Comparison of ENCODE assay signal across 19 mouse cellular contexts in the genomic region with DNA sequence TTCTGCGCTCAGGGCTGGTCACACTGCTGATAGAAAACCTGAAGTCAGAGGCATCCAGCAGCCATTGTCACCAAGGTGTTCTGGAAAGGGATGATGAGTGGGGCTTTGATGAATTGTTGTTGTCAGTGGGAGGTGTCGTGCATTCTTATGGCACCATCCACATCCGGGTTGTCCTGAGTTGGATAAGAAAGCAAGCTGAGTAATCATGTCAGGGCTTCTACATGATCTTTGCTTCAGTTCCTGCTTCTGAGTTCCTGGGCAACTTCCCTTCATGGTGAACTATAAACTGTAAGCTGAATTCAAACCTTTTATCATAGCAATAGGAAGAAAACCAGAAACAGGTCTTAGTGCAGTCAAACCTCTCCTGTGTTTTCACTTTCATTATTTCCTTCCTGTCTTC.
DNase-seq lines count a peak whose midpoint lies in the region; ATAC-seq and TF ChIP-seq lines count a peak whose summit lies in the region.
"Had no signal": no experiment of that assay in that cellular context is flagged by ENCODE, and none has a peak within 500 bp of the region (broad histone marks: within the 10 kb centered on the region; RNA-seq: fewer than 3 reads in every experiment).

No protein-coding gene starts in this region.

- no peaks in the 10 kb centered on the region for H3K4me1 ChIP-seq in lung, adult 2 months (ENCODE audit: control insufficient read depth, insufficient read depth, low read length)
- H3K4me1 ChIP-seq: embryonic facial prominence, embryonic 15.5 days; intestine, embryonic 15.5 days; liver, embryonic 13.5 days had no signal

- 63% methylated on average over 3 of the region's 3 CpGs for WGBS in lung, adult 2 months

- H3K4me3 ChIP-seq in lung, adult 2 months (replicated peaks; ENCODE audit: extremely low read depth, low read depth, low read length), result no peak overlapping the region
- H3K4me3 ChIP-seq: embryonic facial prominence, embryonic 15.5 days; heart, embryonic 15.5 days; intestine, embryonic 15.5 days; liver, embryonic 13.5 days had no signal

- TF ChIP-seq CTCF in lung, adult 2 months (IDR thresholded peaks at IDR 0.05; ENCODE audit: insufficient read depth, low read length), result no peak

- ATAC-seq in hematopoietic stem cell, adult 5-6 weeks (replicated peaks in 1 of 2; ENCODE audit: insufficient read depth in 1 of 2, low FRiP score in 2 of 2, low TSS enrichment in 1 of 2, low read depth in 1 of 2, poor library complexity in 2 of 2, severe bottlenecking in 2 of 2), result peak; percentile 36 to 65; a peak in 2 of 4 replicates
- ATAC-seq in monocyte, adult 5-6 weeks (replicated peaks; ENCODE audit: insufficient number of reproducible peaks, low FRiP score, low TSS enrichment, poor library complexity, severe bottlenecking), result 0 out of 2 replicates have a peak, but pooled peaks have one; percentile 22
- ATAC-seq: forebrain, embryonic 16.5 days; intestine, embryonic 15.5 days had no signal

- no peak for TF ChIP-seq POLR2A in lung, adult 2 months (IDR thresholded peaks at IDR 0.05; ENCODE audit: borderline replicate concordance, extremely low read depth, low read depth, low read length)

- peak; percentile 22 for DNase-seq in CD4-positive, CD25-positive, alpha-beta regulatory T cell, adult 2 months (ENCODE audit: low read depth, low spot score)
- DNase-seq in T-cell, adult 2 months (ENCODE audit: low spot score), result peak; percentile 50
- DNase-seq in lung, adult 2 months, result no peak
- DNase-seq in thymus, postnatal 25 days, result no peak
- no peak for DNase-seq in adrenal gland, postnatal 14 days
- DNase-seq: adrenal gland, adult 2 months; cerebellum, adult 18-20 months; cerebellum, postnatal 36 days; heart, postnatal 36 days; kidney, adult 9 months; kidney, postnatal 36 days; liver, embryonic 13.5 days; lung, embryonic 14.5 days had no signal

Comparison
In these comparisons a context has a peak if more than half of its experiments do, and no peak if none do; other contexts are left out.
1. DNase-seq: peak in CD4-positive, CD25-positive, alpha-beta regulatory T cell, adult 2 months (single experiment) and T-cell, adult 2 months (single experiment); none in lung, adult 2 months (single experiment), thymus, postnatal 25 days (single experiment) and adrenal gland, postnatal 14 days (single experiment).